Mouse (Mus musculus) lung, adult 10 weeks (tissue): ENCODE measurements around the gene Kcnj14. TPM values are rescaled to one million over a fixed set of nuclear protein-coding genes. Genes with fewer than 3 reads are reported as not detected.

Source experiments
- polyA plus RNA-seq: library from polyadenylated mRNA; stranded (reverse); fragments of 350-450 nt; fragmentation: Illumina TruSeq; extraction: RNeasy Lipid Tissue Mini Kit (QIAGEN cat#74804); gene quantifications from one replicate; pipeline ENCODE4 v1.2.3, GENCODE M21; 2014; ENCODE audit warnings: low read depth, low replicate concordance; ENCODE audit not compliant: insufficient read depth

Gene Kcnj14
- not detected for polyA plus RNA-seq

GRCm38 (mm10) chr7:45824598-45824997, at the start of gene Kcnj14:
Gene Kcnj14, minus strand, starts transcription at chr7:45824782.

GRCm38 (mm10) chr7:45872624-45873023, 48.0 kb upstream of the Kcnj14 start, which contains the start of gene Kdelr1:
Gene Kdelr1, plus strand, starts transcription at chr7:45872772.

GRCm38 (mm10) chr7:45830427-45831127, 6.0 kb upstream of the Kcnj14 start, which contains the start of gene Grwd1:
Gene Grwd1, minus strand, starts transcription at chr7:45830944.

GRCm38 (mm10) chr7:45813787-45814779, 10.5 kb downstream of the Kcnj14 start, which contains the start of gene Cyth2:
Gene Cyth2, minus strand, starts transcription at chr7:45814581.

GRCm38 (mm10) chr7:45784524-45785372, 39.8 kb downstream of the Kcnj14 start, which contains the start of gene Sult2b1:
Gene Sult2b1, minus strand, starts transcription at chr7:45784669.

GRCm38 (mm10) chr7:45783511-45784091, 41.0 kb downstream of the Kcnj14 start, which contains the start of gene Lmtk3:
Gene Lmtk3, plus strand, starts transcription at chr7:45783738.

Other genes with a start within 250 kb of the Kcnj14 start
- gene Fgf21, start 209.3 kb downstream of the Kcnj14 start, polyA plus RNA-seq, result not detected
- gene Fut1, start 207.5 kb downstream of the Kcnj14 start, polyA plus RNA-seq, result not detected
- gene Izumo1, start 203.0 kb downstream of the Kcnj14 start, polyA plus RNA-seq, result 0.38 TPM
- gene Rasip1, start 197.3 kb downstream of the Kcnj14 start, polyA plus RNA-seq, result 47.4 TPM
- gene Mamstr, start 184.8 kb downstream of the Kcnj14 start, polyA plus RNA-seq, result 1.9 TPM
- gene Fut2, start 158.4 kb downstream of the Kcnj14 start, polyA plus RNA-seq, result 0.20 TPM
- gene Ntn5, start 140.8 kb downstream of the Kcnj14 start, polyA plus RNA-seq, result 0.75 TPM
- gene Sec1, start 130.4 kb downstream of the Kcnj14 start, polyA plus RNA-seq, result 0.90 TPM
- gene Car11, start 124.9 kb downstream of the Kcnj14 start, polyA plus RNA-seq, result 1.7 TPM
- 6.5 TPM for gene Dbp, start 119.7 kb downstream of the Kcnj14 start, polyA plus RNA-seq
- 1,283 TPM for gene Rpl18, start 109.3 kb downstream of the Kcnj14 start, polyA plus RNA-seq
- 16.2 TPM for gene Sphk2, start 106.8 kb downstream of the Kcnj14 start, polyA plus RNA-seq
- gene Fam83e, start 103.6 kb downstream of the Kcnj14 start, polyA plus RNA-seq, result 3.8 TPM
- gene Spaca4, start 99.0 kb downstream of the Kcnj14 start, polyA plus RNA-seq, result not detected
- gene Lmtk3, start 41.0 kb downstream of the Kcnj14 start, polyA plus RNA-seq, result 0.09 TPM
- 2.2 TPM for gene Sult2b1, start 40.1 kb downstream of the Kcnj14 start, polyA plus RNA-seq
- gene Cyth2, start 10.2 kb downstream of the Kcnj14 start, polyA plus RNA-seq, result 73.8 TPM
- gene Grwd1, start 6.2 kb upstream of the Kcnj14 start, polyA plus RNA-seq, result 10.2 TPM
- 108 TPM for gene Kdelr1, start 48.0 kb upstream of the Kcnj14 start, polyA plus RNA-seq
- 0.46 TPM for gene Grin2d, start 53.6 kb upstream of the Kcnj14 start, polyA plus RNA-seq
- gene Syngr4, start 71.9 kb upstream of the Kcnj14 start, polyA plus RNA-seq, result not detected
- gene Tmem143, start 72.2 kb upstream of the Kcnj14 start, polyA plus RNA-seq, result 8.7 TPM
- 138 TPM for gene Emp3, start 96.6 kb upstream of the Kcnj14 start, polyA plus RNA-seq
- 3.5 TPM for gene Ccdc114, start 99.3 kb upstream of the Kcnj14 start, polyA plus RNA-seq
- 0.27 TPM for gene Abcc6, start 205.5 kb upstream of the Kcnj14 start, polyA plus RNA-seq
- 19.0 TPM for gene Nomo1, start 208.9 kb upstream of the Kcnj14 start, polyA plus RNA-seq